8 mouse cellular contexts compared by ENCODE assay signal in genomic region chr9:21593122-21593721, GRCm38 (mm10). TPM values are rescaled to one million over a fixed set of nuclear protein-coding genes. Genes with fewer than 3 reads are reported as not detected.
DNase-seq lines count a peak whose midpoint lies in the region; ATAC-seq and TF ChIP-seq lines count a peak whose summit lies in the region.

No protein-coding gene starts in this region.

- 0 out of 2 replicates have a peak, but pooled peaks have one; percentile 6 for TF ChIP-seq POLR2A in cortical plate, adult 2 months (IDR thresholded peaks at IDR 0.05; ENCODE audit: extremely low read depth, insufficient read depth, low read length)

- H3K27ac ChIP-seq in cortical plate, adult 2 months (ENCODE audit: insufficient read depth, low read length), result peak overlapping the region; percentile 29
- peak overlapping the region; percentile 78 for H3K27ac ChIP-seq in heart, embryonic 12.5 days (ENCODE audit: poor library complexity, severe bottlenecking)
- H3K27ac ChIP-seq in neural tube, embryonic 14.5 days (ENCODE audit: low read depth, low read length), result peak overlapping the region; percentile 92

- 2% methylated on average over 69 of the region's 69 CpGs for WGBS in heart, embryonic 12.5 days
- 1% methylated on average over 69 of the region's 69 CpGs for WGBS in neural tube, embryonic 14.5 days

- peak overlapping the region; percentile 54 for H3K4me3 ChIP-seq in cortical plate, adult 2 months (ENCODE audit: insufficient read depth, low read length)
- H3K4me3 ChIP-seq in heart, embryonic 12.5 days, result peak overlapping the region; percentile 96
- H3K4me3 ChIP-seq in neural tube, embryonic 14.5 days (ENCODE audit: low read depth, low read length), result peak overlapping the region; percentile 96

- peak; percentile 65 for DNase-seq in ovary, adult 18-20 months (ENCODE audit: low spot score)
- DNase-seq in ovary, postnatal 14 days (ENCODE audit: low spot score), result no peak
- peak; percentile 50 to 78 for DNase-seq in kidney, postnatal 25 days
- peak; percentile 48 for DNase-seq in lung, adult 18-20 months
- DNase-seq in thymus, postnatal 36 days, result peak; percentile 42 to 62

- no peaks in the 10 kb centered on the region for H3K9me3 ChIP-seq in heart, embryonic 12.5 days (replicated peaks)
- H3K9me3 ChIP-seq in neural tube, embryonic 14.5 days (ENCODE audit: control insufficient read depth, low read length), result no peaks in the 10 kb centered on the region

- peak overlapping the region; percentile 89 for H3K4me2 ChIP-seq in heart, embryonic 12.5 days
- H3K4me2 ChIP-seq in neural tube, embryonic 14.5 days (ENCODE audit: low read depth, low read length), result peak overlapping the region; percentile 87

- H3K27me3 ChIP-seq in heart, embryonic 12.5 days (replicated peaks), result no peaks in the 10 kb centered on the region
- H3K27me3 ChIP-seq in neural tube, embryonic 14.5 days (ENCODE audit: control insufficient read depth, insufficient read depth, low read length), result peaks cover 3% of the 10 kb centered on the region; the same call in 1 of the 2 replicates

- peaks cover 49% of the 10 kb centered on the region for H3K36me3 ChIP-seq in heart, embryonic 12.5 days
- peaks cover 32% of the 10 kb centered on the region for H3K36me3 ChIP-seq in neural tube, embryonic 14.5 days (ENCODE audit: control insufficient read depth, insufficient read depth, low read length)

- 0 out of 2 replicates have a peak, but pooled peaks cover 4% of the 10 kb centered on the region for H3K4me1 ChIP-seq in cortical plate, adult 2 months (ENCODE audit: control insufficient read depth, insufficient read depth, low read length)
- H3K4me1 ChIP-seq in heart, embryonic 12.5 days (replicated peaks), result peaks cover 27% of the 10 kb centered on the region
- H3K4me1 ChIP-seq in neural tube, embryonic 14.5 days (ENCODE audit: control insufficient read depth, insufficient read depth, low read length), result peaks cover 23% of the 10 kb centered on the region

- peak; percentile 68 for ATAC-seq in heart, embryonic 12.5 days (ENCODE audit: insufficient number of reproducible peaks, low FRiP score)
- ATAC-seq in neural tube, embryonic 14.5 days (ENCODE audit: low read depth), result peak; percentile 59

- H3K9ac ChIP-seq in heart, embryonic 12.5 days, result peak overlapping the region; percentile 95
- H3K9ac ChIP-seq in neural tube, embryonic 14.5 days (replicated peaks; ENCODE audit: low read depth, low read length), result peak overlapping the region; percentile 85

- no peak for TF ChIP-seq CTCF in cortical plate, adult 2 months (IDR thresholded peaks at IDR 0.05; ENCODE audit: extremely low read depth, insufficient read depth, low read length)

RNA-seq across cellular contexts. Expression of gene Yipf2, which starts 0.6 kb away (rescaled TPM):
- 27.6 and 29.1 TPM in 2 replicates for polyA plus RNA-seq in cortical plate, adult 2 months (2012; rRNA removed)
- polyA plus RNA-seq in heart, embryonic 12.5 days (2016; fragmentation: Nextera tagmentation; extraction: Ambion mirVana), result 12.9 and 14.8 TPM in 2 replicates
- 20.3 and 21.8 TPM in 2 replicates for polyA plus RNA-seq in neural tube, embryonic 14.5 days (2014; fragmentation: Nextera tagmentation; extraction: Ambion mirVana)

RNA-seq across cellular contexts. Expression of gene Timm29, which starts 0.7 kb away (rescaled TPM):
- 50.4 and 53.2 TPM in 2 replicates for polyA plus RNA-seq in cortical plate, adult 2 months (2012; rRNA removed)
- 33.6 and 34.5 TPM in 2 replicates for polyA plus RNA-seq in heart, embryonic 12.5 days (2016; fragmentation: Nextera tagmentation; extraction: Ambion mirVana)
- polyA plus RNA-seq in neural tube, embryonic 14.5 days (2014; fragmentation: Nextera tagmentation; extraction: Ambion mirVana), result 73.0 and 77.5 TPM in 2 replicates

RNA-seq across cellular contexts. Expression of gene Smarca4, which starts 22.7 kb away (rescaled TPM):
- 77.3 and 80.3 TPM in 2 replicates for polyA plus RNA-seq in cortical plate, adult 2 months (2012; rRNA removed)
- polyA plus RNA-seq in heart, embryonic 12.5 days (2016; fragmentation: Nextera tagmentation; extraction: Ambion mirVana), result 76.0 and 78.5 TPM in 2 replicates
- polyA plus RNA-seq in neural tube, embryonic 14.5 days (2014; fragmentation: Nextera tagmentation; extraction: Ambion mirVana), result 138 and 152 TPM in 2 replicates

RNA-seq across cellular contexts. Expression of gene Carm1, which starts 46.5 kb away (rescaled TPM):
- polyA plus RNA-seq in cortical plate, adult 2 months (2012; rRNA removed), result 58.9 and 61.6 TPM in 2 replicates
- polyA plus RNA-seq in heart, embryonic 12.5 days (2016; fragmentation: Nextera tagmentation; extraction: Ambion mirVana), result 49.9 and 53.8 TPM in 2 replicates
- polyA plus RNA-seq in neural tube, embryonic 14.5 days (2014; fragmentation: Nextera tagmentation; extraction: Ambion mirVana), result 30.1 and 36.4 TPM in 2 replicates

Comparison
In these comparisons a context has a peak if more than half of its experiments do, and no peak if none do; other contexts are left out.
1. H3K27ac ChIP-seq: peak in every context shown above with its lines; median percentile 92 in neural tube, embryonic 14.5 days; 78 in heart, embryonic 12.5 days; 29 in cortical plate, adult 2 months.